Mouse (Mus musculus): ENCODE results near the gene Btbd8.

The Btbd8 gene

GRCm38 (mm10) chr5:107462147-107463076 lies 24.6 kb downstream of the Btbd8 start:
- DNase-seq = no peak

GRCm38 (mm10) chr5:107466501-107466900 lies 28.7 kb downstream of the Btbd8 start:
- DNase-seq = no peak

DNA sequence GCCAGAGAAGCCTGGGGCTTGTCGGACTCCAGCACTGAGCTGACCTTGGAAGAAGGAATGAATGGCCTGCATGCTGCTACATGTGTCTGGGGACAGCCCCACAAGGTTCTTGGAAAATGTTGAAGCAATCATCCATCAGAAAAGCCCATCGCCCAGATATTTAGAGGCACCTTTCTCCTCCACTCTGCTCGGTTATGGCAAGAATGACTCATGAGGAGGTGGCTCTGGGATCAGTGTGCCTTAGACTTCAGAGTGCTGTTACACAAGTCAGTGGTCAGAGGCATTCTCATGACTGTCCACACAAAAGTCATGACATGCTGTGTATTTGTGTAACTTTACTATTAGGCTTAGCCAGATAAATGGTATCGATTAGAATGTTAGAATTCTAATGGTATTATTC lies 29.3 kb downstream of the Btbd8 start:
- DNase-seq = no peak

GRCm38 (mm10) chr5:107470600-107471329 lies 33.0 kb downstream of the Btbd8 start:
- no peak for DNase-seq

DNA sequence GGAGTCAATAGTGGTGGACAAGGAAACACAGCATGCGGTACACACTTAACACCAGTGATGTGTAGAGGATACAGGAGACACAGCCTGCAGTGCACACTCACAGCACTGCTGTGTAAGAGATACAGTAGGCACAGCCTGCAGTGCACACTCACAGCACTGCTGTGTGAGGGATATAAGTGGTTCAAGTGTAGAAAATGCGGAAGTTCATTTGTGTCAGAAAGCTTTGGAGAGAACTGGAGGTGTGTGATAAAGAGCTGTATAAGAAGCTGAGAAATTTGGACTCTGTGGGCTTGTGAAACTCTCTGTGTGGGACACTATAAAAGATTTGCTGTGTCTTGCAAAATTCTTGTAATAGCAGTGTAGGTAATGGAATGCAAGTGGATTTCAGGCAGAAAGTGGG lies 42.4 kb downstream of the Btbd8 start:
- DNase-seq = no peak

GRCm38 (mm10) chr5:107488996-107489395 lies 51.2 kb downstream of the Btbd8 start:
- no peak for DNase-seq

DNA sequence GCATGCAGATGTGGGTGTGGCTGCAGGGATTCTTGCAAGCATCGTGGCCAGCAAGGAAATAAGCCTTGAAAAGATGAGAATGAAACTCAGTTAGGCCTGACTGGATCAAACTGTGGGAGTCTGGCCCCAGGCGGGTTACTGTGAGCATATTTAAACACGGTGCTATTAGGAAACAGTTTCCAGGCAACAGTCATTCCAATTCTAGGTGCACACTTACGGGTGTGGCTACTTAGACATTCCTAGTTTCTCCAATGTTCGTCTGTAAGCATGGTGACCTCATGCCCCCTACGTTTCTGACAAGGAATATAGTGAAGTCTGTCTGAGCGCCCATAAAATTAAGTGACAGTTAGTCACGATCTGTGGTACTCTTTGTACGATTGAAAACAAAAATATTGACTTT lies 53.2 kb downstream of the Btbd8 start:
- DNase-seq = no peak

DNA sequence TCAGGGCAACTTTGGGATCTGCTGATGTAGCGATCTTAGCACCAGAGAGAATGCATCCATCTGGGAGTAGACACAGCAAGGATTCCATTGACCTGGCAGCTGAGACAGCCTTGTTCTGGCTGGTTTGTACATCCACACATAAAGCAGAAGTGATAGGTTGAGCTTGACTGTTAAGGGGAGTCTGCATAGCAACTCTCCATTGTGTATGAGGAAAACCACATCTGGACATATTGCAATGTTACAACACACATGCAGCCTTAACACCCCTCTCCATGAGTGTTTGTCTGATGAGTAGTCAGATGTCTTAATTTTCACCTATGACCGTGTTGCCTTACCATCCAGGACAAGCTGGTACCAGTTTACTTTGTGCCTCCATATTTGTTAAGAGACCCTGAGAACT lies 54.7 kb downstream of the Btbd8 start:
- no peak for DNase-seq

DNA sequence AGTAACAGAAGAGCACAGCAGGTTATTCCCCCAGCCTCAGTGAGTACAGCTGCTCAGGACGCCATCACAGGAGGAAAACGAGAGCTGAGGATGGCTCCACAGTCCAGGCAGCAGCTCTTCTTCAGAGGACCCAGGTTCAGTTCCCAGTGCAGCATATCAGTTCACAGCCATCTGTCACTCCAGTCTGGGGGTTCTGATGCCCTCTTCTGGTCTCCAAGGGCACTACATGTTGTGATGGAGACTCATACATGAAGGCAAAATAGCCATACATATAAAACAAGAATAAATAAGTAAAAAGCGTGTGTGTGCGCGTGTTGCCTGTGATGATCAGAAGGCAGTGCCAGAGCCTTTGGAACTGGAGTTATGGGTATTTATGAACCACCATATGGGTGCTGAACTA lies 57.0 kb downstream of the Btbd8 start:
- DNase-seq = no peak

GRCm38 (mm10) chr5:107496047-107496446 lies 58.2 kb downstream of the Btbd8 start:
- no peak for DNase-seq

DNA sequence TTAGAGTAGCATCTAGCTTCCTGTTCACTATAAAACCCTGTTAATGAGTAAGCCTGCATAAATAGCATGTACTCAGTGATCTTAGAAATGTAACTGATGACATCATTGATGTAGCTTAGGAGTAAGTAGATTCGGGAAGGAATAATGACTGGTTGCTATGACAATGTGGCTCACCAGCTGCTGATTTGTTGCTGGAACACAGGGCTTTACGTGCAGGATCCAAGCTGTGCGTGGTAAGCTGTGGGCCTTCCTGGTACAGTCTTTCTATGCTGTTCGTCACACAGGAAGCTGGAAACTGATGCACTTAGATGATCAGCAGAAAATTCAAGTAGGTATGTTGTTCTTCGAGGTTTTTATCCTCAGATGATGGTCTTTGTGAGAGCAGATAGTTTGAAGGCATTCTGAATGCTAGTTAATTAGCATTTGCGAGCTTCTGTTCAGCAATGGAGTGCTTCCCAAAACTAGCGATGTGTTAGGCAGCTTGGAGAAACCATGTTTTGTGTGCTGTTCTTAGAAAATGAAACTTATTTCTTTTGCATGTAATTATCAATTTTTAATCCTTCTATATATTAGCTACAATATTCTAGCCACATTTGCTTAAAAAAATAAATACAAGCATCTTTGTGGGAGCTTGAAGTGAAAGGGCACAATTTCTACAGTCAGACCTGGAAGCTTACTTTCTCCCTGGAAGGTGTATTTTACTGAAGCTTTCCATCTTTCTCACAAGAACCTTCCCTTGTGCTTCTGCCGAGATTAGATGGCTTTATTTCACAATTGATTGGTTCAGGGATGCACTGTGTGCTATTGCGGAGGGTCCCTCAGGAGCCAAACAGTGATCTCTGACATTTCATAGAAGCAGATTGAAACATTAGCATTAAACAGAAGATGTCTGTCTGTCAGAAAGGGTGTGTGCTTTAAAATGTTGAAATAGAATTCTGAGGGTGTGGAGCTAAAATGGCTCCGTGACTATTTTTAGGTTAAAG lies 60.0 kb downstream of the Btbd8 start:
- peak; percentile 41 for DNase-seq

GRCm38 (mm10) chr5:107498806-107499310 lies 61.1 kb downstream of the Btbd8 start:
- DNase-seq = peak; percentile 25

DNA sequence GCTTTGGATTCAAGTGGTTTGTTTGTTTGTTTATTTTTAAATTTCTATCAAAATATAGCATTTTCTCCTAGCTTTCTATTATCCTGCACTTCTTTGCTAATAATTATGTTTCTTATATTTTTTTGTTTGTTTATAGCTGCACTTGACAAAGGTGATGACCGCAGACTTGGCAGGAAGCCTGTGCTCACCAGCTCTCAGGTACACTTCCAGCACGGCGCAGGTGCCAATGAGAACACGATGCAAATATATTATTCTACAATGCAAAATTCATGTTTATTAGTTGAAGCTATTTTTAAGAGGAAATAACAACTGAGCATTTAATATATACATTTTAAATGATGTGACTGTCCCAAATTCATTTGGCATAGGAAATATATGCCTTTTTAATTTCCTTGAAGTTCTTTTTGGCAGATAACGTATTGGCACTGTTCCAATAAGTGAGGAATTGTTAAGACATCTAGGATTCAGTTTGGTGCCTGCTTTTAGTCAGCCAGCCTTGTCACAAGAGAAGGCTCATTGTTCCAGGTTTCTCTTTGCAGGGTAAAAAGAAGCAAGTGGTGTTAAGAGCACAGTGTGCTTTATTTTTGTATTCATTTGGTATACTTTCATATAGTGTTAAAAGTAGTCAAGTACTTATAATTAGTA lies 62.2 kb downstream of the Btbd8 start:
- no peak for DNase-seq

- DNase-seq = no peak
These were observed 62.9 kb downstream of the Btbd8 start for GRCm38 (mm10) chr5:107500741-107501140.

DNA sequence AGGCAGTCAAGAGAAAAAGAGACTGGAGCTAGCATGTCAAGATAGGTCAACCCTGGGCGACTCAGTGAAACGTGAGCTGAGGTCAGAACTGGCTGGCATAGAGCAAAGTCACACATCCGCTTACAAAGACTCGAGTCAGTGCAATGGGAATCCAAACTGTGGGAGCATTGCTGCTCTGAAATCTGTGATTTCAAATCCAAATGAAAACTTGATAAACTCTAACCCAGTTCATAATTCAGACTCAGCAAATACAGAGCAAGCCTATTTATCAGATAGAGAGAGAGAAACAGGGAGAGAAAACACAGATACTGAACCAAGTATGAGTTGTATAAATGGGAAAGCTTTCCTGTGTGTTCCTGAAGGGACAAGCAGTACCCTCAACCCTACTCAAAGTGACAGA lies 69.5 kb downstream of the Btbd8 start, which contains the start of gene Gm42669:
Gene Gm42669, plus strand, starts transcription at position 301 of the 400 bp plus-strand sequence.
- no peak for DNase-seq

GRCm38 (mm10) chr5:107510503-107510902 lies 72.7 kb downstream of the Btbd8 start:
- DNase-seq = no peak

- DNase-seq = no peak
These were observed 73.5 kb downstream of the Btbd8 start for GRCm38 (mm10) chr5:107511326-107511725.

DNA sequence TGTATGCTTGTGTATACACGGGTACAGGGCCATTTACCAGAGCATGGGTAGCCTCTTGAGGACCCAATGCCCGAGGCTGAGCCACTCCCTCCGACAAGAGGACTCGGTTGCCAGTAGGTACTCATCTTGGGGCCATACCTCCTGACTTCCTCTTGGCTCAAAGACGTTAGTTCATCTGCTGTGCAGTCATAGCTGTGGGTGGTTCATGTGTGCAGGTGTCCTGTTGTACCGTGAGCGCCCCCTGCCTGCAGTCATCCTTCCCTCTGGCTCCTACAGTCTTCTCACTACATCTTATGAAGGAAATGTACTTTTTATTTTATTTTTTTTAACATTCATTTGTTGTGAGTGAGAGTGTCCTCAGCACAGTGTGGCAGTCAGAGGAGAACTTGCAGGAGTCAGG lies 75.8 kb downstream of the Btbd8 start:
- DNase-seq = peak; percentile 87

GRCm38 (mm10) chr5:107515453-107515852 lies 77.7 kb downstream of the Btbd8 start:
- DNase-seq = no peak

- DNase-seq = no peak
These were observed 78.3 kb downstream of the Btbd8 start for GRCm38 (mm10) chr5:107516087-107516486.

- no peak for DNase-seq
These were observed 80.8 kb downstream of the Btbd8 start for GRCm38 (mm10) chr5:107518602-107519001.

DNA sequence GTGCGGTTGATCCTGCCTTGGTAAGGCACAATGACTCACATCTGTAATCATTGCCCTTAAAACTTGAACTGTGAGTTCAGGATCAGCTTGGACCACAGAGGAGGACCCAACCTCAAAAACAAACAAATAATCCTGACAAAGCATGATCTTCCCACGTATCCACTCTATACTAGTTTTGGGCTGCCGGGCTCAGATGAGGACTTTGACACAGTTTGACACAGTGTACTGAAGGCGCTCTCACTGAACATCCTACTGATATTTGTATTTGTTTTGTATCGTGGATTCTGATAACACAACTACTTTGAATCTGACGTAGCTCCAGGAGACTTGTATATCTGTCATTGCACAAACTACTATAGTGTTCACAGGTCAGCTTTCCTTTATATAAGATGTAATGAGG lies 83.6 kb downstream of the Btbd8 start:
- DNase-seq = no peak
